Mouse (Mus musculus): ENCODE data around the gene Adm2. TPM values are rescaled to one million over a fixed set of nuclear protein-coding genes. Genes with fewer than 3 reads are reported as not detected.
A peak's percentile ranks its signal among the peaks of the same experiment; 100 is the strongest.

The Adm2 gene
- not detected for total RNA-seq (2022)

DNA sequence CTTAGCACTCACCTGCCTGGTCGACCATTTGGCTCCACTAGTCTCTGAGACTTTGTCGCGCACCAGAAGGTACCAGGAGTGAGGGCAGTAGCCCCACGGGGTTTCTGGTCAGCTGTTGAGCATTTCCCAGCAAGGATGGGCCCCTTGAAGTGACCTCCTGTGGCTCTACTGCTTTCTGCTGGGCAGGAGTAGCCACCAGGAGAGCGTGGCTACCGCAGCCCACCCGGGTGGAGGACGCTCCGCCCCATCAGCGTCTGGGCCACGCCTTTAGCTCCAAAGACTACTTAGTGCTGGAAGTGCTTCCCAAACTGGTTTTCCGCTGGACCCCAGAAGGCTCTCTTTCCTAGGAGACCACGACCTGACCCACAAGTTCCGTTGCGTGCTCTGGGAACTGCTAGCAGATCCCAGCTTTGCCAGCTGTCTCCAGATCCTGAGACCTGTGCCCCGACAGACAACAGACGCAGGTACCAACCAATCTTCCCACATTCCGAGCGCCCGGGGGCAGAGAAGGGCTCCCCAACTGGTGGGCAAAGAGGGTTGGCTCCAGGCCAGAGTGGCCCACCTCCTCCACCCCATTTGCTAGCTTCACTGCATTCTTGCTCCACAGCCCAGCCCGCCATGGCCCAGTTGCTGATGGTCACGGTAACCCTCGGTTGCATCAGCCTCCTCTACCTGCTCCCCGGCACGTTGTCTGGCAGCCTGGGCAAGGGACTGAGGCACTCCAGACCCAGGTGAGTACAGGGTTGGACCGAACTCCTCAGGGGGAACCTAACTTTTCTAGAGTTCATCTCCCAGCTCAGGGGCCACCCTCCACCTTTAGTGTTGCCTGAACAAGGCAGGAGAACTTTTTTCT lies at the start of gene Adm2:
TSS of gene Adm2 (plus strand) at position 51 of the 853 bp plus-strand sequence.
- DNase-seq (ENCODE audit: low spot score): no peak

DNA sequence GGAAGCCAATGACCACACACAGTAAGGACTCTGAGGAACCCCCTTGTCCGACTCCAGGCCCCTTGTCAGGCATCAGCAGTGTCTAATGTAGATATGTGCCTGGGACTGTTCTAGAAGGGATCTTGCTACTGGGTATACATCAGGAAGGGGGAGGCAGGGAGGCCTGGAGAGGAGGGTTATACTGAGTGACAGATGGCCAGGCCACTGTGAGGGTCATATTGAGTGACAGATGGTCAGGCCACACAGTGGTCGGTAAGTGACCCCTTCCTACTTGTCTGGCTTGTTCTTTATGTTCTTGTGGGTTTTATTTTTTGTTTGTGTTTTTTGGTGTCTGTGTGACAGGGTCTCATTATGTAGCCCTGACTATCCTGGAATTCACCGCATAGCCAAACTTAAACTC lies 47.0 kb upstream of the Adm2 start:
- DNase-seq (ENCODE audit: low spot score): no peak

DNA sequence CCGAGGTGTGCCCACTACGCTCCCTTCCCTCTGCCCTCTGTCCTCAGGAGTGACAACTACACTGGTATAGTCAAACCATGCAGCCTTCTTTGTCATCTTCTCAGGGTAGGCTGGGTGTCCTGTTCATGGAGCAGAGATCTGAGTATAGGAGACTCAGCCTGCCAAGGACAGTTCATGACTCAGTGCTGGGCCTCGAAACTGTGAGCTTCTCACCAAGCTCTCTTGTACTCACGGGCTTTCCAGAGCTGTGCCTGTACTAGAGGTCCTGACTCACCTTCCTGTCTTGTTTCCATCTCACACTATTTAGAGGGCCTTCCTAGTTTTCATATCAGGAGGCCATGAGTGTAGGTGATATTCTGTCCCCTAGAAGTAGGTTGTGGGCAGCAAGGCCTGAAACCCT lies 45.2 kb upstream of the Adm2 start:
- DNase-seq (ENCODE audit: low spot score): no peak

DNA sequence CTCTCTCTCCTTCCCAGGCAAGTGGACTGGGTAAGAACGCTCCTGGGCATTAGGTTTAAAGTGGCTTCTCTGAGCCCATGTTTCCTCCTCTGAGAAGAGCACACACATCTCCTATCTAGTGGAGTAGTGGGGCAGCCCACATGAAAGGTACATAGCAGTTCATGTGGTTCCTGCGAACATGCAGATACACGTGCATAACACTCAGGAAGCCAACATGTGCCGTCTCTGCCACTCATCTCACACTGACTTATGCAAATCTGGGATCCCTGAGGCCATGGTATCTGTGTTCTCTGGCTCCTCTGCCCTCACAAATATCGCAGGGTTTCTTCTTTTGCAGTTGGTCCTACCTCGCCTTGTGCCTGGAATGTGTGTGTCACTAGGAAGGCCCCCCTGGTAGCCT lies 40.0 kb upstream of the Adm2 start:
- DNase-seq (ENCODE audit: low spot score): no peak

DNA sequence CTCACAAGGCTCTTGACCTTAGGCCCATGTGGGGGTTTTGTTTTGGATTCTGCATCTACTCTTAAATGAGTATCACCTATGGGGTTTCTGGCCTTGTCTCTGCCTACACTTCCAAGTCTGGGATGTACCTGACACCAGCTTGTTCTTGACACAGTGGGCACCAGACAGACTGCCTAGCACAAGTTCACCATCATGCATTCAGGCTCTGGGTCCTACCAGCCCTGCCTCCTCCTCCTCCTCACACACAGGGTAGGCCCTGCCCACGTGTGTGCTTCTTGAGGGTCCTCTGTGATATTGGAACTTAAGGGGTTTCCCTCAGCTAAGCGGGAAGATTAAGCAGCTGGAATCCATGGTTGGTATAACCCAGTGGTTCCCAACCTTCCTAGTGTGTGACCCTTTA lies 38.4 kb upstream of the Adm2 start:
- no peak for DNase-seq (ENCODE audit: low spot score)

DNA sequence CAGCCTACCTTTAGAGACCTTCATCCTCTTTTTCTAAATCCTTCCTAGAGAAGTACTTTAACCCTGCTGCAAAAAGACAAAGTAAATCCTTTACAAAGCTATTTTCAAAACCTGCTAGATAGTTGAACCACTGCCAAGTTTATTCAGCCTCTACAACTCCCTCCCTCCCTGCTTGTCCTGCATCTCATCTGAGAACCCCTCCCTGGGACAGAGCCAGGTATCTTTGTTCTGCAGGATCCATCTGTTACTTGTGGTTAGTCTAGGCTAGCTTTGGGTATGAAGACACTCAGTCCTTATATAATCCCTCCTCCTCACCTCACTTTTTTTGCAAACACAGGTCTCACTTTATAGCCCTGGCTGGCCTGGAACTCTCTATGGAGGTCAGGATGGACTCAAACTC lies 37.5 kb upstream of the Adm2 start:
- no peak for DNase-seq (ENCODE audit: low spot score)

DNA sequence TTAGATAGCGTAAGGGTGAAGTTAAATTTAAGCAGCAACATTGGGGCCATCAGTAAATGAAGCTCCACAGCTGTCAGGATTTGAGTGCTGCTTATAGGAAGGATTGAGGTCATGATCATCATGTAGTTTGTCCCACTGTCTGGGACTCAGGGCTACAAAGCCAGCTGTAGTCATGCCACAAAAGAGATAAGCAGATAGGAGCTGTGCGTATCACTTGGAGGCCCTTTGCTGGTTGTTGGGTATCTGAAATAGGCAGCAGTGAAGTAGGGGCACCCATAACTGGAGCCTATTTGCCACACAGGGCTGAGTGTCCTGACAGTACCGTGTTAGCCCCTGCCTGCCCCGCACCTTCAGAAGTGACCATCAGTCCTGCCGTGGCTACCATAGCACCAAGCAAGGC lies 37.0 kb upstream of the Adm2 start:
- no peak for DNase-seq (ENCODE audit: low spot score)

DNA sequence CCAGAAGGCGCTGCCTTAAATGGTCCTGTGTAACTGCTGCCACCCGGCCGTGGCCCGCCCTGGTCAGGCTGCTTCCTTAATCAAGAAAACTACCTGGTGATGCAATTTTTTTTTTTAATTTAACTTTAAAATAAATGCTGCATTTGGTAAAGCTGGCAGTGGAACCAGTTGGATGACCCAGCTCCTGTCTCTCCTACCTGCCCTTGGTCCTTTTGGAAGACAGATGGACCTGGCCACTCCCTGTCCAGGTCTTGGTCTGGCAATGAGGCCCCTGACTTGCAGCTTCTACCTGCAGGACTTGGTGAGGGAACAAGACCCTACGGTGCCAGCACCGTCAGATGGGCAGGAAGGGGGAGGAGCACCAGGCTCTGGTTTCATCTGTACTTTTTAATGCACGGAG lies 36.4 kb upstream of the Adm2 start:
- DNase-seq (ENCODE audit: low spot score): no peak

DNA sequence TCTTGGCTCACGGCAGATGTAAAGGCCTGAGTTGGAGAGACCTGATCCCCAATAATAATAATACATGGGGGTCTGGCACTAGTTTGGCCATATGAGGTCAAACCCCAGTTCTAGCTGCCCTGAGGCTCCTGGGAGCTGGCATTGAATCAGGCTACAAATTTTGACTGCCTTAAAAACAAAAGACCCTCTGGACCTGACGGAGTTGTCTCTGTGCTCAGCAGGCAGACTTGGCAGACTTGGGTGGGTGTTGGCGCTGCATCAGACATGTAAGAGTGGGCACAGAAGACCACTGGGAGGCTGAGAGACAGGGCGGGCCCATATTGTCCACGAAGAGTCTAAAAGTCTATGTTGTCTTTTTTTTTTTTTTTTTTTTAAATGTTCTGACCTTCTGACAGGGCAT lies 35.9 kb upstream of the Adm2 start:
- DNase-seq (ENCODE audit: low spot score): no peak

DNA sequence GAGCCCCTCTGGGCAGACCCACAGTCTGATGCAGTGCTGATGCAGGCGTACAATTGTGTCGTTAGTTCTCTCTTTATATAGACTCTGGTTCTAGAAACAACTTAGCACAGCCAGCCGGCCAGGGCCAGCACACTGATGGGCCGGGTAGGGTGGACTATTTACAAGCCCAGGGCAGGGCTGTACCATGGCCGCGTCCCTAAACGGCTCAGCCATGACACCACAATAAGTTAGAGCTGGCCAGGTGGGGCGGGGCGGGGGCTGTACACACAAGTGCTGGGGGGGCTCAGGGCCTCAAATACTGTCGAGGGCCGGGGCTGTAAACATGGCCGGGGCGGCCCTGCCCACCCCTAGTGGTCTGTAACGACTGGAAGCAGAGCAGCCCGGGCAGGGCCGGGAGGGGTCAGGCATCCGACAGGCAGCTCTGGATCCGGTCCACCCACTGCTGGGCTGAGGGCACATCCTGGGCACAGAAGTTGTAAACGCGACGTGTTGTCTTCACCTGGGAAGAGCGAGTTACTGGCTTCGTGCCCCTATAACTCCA lies 34.2 kb upstream of the Adm2 start:
- DNase-seq (ENCODE audit: low spot score): no peak

DNA sequence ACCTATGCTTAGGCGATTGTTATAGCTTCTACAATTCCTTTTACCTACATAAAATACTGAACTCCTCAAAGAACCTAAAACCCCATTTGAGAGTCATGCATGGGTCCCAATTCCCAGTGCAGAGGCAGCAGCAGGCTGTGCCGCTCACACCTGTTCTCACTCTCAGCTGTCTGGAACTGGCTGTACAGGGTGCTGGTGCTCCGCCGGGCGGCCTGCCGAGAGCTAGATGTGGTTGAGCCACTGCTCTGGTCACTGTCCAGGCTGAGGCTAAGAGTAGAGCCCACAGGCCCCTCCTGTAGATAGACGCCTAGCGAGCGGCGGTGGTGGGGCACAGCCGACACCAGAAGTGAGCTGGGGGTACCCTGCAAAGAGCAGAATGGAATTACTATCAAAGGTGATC lies 33.1 kb upstream of the Adm2 start:
- DNase-seq (ENCODE audit: low spot score): no peak

DNA sequence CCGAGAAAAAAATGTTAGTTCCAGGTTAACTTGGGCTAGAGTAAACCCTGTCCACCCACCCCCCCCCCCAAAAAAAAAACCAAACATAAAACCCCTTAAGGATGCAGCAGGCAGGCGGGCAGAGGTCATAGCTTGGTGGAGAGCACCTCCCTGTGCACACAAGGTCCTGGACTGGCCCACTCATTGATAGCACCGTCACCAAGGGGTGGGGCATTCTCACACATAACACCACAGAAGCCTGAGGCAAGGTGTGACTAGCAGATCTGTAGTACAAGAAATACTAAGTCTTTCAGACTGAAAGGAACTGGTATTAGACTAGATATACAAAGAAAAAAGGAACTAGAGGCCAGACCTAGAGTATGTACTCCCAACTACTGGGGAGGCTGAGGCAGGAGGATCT lies 31.0 kb upstream of the Adm2 start:
- no peak for DNase-seq (ENCODE audit: low spot score)

DNA sequence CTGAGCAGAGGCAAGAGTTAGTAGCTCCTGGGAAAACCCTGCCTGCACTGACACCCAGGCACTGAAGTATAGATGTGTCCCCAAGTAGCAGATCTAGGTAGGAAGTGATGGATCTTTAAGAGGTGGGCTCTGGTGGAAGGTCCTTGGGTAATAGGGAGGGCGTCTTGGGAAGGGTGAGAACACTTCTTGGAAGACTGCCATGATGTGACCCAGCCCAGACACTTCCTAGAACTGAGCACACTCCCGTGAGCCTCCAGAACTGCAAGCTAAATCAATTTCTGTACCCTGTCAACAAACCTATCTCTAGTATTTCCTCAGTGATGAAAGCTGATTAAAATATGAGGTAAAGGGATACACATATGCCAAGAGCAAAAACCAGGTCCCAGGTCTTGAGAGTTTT lies 29.7 kb upstream of the Adm2 start:
- DNase-seq (ENCODE audit: low spot score): no peak

DNA sequence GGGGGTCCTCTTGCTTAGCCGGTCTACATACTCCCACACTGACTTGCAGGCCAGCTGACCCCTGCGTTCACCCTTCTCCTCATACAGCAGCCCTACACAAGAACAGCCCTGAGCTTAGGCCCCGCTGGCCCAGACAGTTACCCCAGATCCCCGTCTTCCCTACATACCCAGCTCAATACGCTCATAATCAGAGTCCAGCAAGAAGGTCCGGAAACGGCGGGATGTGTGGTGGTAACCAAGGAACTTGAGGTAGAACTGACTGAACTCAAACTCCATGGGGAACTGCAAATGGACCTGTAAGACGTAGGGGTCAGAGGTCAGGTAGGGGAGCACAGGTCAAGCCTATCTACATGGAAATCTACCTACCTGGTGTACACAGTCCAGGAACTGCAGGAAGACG lies 28.7 kb upstream of the Adm2 start:
- DNase-seq (ENCODE audit: low spot score): no peak

DNA sequence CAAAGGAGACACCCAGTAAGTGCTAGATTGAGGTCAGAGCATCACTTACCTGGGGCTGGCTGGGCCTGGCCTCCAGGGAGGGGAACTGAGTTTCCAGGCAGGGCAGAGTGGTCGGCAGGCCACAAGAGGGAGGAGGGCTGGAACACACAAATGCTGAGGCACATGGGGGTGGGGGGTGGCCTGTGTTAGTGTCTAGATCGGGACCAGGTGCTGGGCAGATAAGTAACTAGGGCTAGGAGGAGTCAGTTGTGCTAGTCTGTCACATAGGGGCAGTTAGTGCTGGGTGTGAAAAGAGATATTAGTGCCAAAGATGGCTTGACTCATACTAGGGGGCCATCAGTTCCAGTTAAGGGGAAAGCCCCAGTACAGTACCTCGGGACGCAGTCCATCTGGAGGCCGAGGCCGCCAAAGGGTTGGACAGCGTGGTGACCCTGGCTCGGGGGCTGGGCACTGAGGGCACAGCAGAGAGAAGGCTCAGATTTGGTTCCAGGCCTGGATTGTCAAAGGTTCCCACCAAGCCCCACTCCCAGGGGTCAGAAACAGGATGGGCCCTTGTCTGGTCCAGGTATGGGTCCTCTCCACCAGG lies 26.8 kb upstream of the Adm2 start:
- DNase-seq (ENCODE audit: low spot score): no peak

DNA sequence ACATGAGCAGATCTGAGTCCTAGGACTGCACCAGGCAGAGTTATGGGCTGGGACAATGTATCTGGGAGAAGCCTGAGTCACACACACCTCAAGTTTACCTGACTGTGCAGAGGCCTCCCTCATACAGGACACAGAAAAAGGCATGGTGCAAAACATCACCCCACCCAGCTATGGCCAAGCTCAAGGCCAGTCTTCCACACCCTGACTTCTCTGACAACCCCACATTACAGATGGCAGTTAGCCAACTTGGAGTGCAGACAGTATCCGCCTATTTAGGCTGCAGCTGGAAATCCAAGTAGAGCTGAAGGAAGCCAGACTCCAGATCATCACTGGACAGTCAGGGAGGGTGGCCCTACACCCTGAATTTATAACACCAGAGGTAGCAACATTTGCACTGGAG lies 26.1 kb upstream of the Adm2 start:
- DNase-seq (ENCODE audit: low spot score): peak; percentile 61

DNA sequence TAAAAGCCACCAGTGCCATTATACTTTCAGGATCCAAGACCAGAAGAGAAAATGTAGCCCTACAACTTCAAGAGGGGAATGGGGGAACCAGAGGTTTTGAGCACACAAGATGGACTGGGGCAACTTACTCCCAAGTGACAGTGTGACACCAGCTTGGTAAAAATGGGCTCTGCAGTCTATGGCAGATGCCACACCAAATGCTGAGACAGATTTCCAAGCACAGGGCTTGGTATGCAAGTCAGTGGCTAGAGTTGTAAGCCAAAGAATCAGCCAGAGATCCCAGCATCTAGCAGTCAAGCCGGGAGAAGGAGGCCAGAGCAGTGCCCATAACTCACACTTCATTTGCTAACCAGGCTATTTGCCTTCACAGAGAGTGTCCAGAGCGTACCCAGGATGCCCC lies 24.8 kb upstream of the Adm2 start:
- DNase-seq (ENCODE audit: low spot score): no peak

DNA sequence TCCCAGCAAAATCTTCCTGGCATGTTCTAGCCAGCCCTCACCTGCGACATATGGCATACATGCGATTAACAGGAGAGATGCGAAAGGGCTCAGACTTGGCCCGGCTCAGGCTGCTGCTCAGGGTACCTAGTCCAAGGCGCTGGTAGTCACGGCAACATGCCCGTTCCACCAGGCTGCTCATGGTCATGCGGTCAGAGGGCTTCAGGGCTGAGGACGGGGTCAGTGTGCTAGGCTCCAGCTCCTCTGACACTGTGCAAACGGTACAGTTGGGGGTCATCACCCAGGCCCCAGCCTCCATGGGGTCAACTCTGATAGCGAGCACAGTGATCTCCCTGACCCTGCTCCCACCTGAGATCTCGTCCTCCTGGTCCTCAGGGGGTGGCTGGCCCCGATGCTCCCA lies 22.3 kb upstream of the Adm2 start:
- no peak for DNase-seq (ENCODE audit: low spot score)

DNA sequence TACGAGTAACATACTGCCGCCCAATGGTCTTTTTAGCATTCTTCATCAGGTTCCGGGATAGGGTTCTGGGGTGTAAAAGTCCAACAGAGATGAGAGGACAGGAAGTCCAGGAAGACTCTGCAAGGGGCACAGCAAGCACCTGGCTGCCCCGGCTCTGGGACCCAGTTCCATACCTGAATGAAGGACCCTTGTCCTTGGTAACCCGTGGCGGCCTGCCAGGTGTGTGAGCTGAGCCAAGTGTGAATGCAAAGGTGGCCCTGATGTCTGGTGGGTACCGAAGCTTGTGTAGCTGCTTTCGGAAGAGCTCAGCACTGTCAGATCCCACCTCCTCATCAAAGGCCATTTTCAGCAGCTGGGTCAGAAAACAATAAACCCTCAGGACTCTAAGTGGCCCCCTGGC lies 21.9 kb upstream of the Adm2 start:
- no peak for DNase-seq (ENCODE audit: low spot score)

DNA sequence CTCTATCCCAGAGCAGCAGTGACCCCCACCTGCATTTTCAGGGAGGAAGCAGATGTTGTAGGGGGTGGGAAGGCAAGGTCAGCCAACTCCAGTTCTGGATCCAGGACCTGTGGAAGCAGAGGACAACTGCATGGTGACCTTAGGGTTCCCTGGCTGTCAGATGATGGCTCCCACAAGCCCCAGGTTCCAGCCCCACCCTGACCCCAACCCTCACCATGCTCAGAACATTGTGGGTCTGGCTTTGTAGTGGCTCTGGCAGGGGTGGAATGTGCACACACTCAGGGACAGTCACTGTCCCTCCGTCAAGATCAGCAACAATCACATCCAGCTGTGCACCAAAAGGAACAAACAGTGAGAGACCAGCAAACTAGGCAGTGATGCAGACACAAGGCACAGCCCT lies 16.6 kb upstream of the Adm2 start:
- no peak for DNase-seq (ENCODE audit: low spot score)

DNA sequence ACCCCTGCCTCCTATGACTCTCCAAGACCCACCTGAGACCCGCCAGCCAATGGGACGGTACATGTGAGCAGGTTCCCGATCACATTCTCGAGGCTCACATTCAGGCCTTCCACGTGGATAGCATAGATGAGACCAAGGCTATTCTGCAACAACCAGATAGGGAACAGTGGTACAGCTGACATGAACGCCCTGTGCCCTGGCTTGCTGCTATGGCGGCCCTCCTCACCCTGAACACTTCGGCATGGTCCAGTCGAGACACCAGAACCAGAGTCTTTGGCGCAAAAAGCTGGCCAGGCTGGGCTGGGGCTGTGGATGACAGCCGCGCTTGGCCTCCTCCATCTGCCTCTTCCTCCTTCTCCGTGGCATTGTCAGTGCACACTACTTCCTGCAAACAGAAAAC lies 15.1 kb upstream of the Adm2 start:
- DNase-seq (ENCODE audit: low spot score): no peak

DNA sequence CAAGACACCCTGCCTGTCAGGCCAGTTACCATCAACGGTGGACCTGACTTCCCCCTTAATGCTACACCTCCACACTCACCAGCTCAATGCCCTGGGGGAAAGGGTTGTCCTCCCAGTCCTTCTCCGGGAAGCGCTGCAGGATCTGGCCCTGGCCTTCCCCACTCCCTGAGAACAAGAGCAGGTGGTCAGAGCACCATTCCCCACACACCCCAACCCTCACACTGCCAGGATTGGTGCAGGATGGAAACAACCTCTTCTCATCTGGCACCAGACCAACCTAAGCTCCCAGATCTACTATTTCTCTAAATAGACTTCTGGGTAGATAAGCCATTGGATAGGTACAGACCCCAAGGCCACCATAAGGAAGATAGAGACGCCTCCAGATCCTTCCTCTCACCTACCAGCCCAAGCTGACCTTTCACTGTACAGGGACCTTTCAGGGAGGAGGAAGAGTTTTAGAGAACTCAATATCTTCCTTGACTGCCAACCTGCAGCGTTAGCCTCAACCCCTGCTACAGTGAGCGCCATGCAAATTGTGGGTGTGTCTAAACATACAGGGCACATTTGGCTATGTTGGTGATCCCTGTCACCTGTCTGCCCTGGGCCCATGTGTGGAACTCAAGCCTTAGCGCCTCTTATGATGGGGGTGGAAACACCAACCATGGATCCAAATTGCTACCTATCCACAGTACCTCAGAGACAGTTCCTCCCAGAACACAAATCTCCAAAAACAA lies 13.9 kb upstream of the Adm2 start:
- no peak for DNase-seq (ENCODE audit: low spot score)

Measured in heart, adult 8-10 months (tissue).